Mouse (Mus musculus): Measurements from ENCODE around the gene Csrp2.

- TF ChIP-seq CTCF (IDR thresholded peaks at IDR 0.05; ENCODE audit: borderline replicate concordance, insufficient read depth, low read depth, low read length) = no peak
- no peak for TF ChIP-seq POLR2A (IDR thresholded peaks at IDR 0.05; ENCODE audit: borderline replicate concordance, insufficient read depth, low read length)
Observed at GRCm38 (mm10) chr10:110986682-110987081, 67.1 kb downstream of the Csrp2 start.

All from cerebellum, adult 2 months (tissue).